13 mouse cellular contexts compared by ENCODE assay signal in the genomic region with DNA sequence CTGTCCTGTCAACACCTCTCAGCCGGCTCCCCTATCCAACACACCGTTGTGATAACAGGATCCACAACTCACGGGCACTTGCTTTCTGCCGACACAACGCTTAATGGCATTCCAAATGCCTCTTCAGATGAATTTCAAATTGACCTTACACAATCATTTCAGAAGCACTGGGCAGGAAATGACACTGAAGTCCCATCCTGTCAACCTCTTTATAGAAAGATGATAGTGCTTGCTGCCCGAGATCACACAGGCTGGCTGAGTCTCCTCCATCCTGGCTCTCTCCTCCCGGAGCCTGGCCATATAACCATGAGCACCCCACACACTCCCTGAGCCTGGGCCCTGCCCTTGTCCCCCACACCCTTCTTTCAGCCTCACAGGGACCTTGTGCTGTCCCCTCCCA. TPM values are rescaled to one million over a fixed set of nuclear protein-coding genes. Genes with fewer than 3 reads are reported as not detected.
DNase-seq lines count a peak whose midpoint lies in the region; ATAC-seq and TF ChIP-seq lines count a peak whose summit lies in the region.
"Had no signal": no experiment of that assay in that cellular context is flagged by ENCODE, and none has a peak within 500 bp of the region (broad histone marks: within the 10 kb centered on the region; RNA-seq: fewer than 3 reads in every experiment).

No protein-coding gene starts in this region.

- no peaks in the 10 kb centered on the region for H3K9me3 ChIP-seq in heart, postnatal 0 days (replicated peaks; ENCODE audit: control insufficient read depth, low read length)
- H3K9me3 ChIP-seq in liver, embryonic 11.5 days (ENCODE audit: control insufficient read depth, low read length), result no peaks in the 10 kb centered on the region
- no peaks in the 10 kb centered on the region for H3K9me3 ChIP-seq in stomach, postnatal 0 days (ENCODE audit: control insufficient read depth, low read length)

- H3K9ac ChIP-seq in heart, postnatal 0 days (replicated peaks; ENCODE audit: low read depth, low read length), result peak overlapping the region; percentile 42; the same call in 1 of the 2 replicates
- no peak overlapping the region for H3K9ac ChIP-seq in liver, embryonic 11.5 days (ENCODE audit: low read depth, low read length)
- H3K9ac ChIP-seq in stomach, postnatal 0 days (ENCODE audit: low read length), result 0 out of 2 replicates have a peak overlapping the region, but pooled peaks have one; percentile 28

- TF ChIP-seq POLR2A in spleen, adult 2 months (IDR thresholded peaks at IDR 0.05; ENCODE audit: low read depth, low read length), result no peak

- no peak overlapping the region for H3K27ac ChIP-seq in heart, postnatal 0 days (ENCODE audit: low read depth)
- H3K27ac ChIP-seq in spleen, adult 2 months (ENCODE audit: insufficient read depth, low read length), result peak overlapping the region; percentile 5; the same call in 1 of the 2 replicates
- H3K27ac ChIP-seq in liver, embryonic 11.5 days (ENCODE audit: low read depth, low read length), result no peak overlapping the region
- no peak overlapping the region for H3K27ac ChIP-seq in stomach, postnatal 0 days (replicated peaks)

- TF ChIP-seq CTCF in heart, postnatal 0 days (IDR thresholded peaks at IDR 0.05; ENCODE audit: low read depth), result no peak
- no peak for TF ChIP-seq CTCF in spleen, adult 2 months (IDR thresholded peaks at IDR 0.05; ENCODE audit: extremely low read depth, insufficient read depth, insufficient read length, insufficient replicate concordance)
- no peak for TF ChIP-seq CTCF in stomach, postnatal 0 days (IDR thresholded peaks at IDR 0.05; ENCODE audit: low read depth)

- no peak for DNase-seq in heart, postnatal 0 days (ENCODE audit: low spot score)
- no peak for DNase-seq in heart, postnatal 36 days
- DNase-seq in spleen, adult 2 months (ENCODE audit: low read depth in 1 of 2, low spot score in 2 of 2), result no peak
- no peak for DNase-seq in spleen, postnatal 14 days (ENCODE audit: low spot score in 2 of 2)
- DNase-seq in liver, embryonic 11.5 days (ENCODE audit: low spot score), result no peak
- DNase-seq in stomach, postnatal 0 days (ENCODE audit: low spot score), result no peak
- DNase-seq in left cerebral cortex, postnatal 10 days (ENCODE audit: extremely low spot score in 1 of 2, low spot score in 2 of 2), result no peak
- DNase-seq in Muller cell, postnatal 12 days (ENCODE audit: inconsistent ontology term), result no peak
- DNase-seq: cerebellum, adult 2 months; kidney, postnatal 25 days; thymus, postnatal 4 days had no signal

- peak overlapping the region; percentile 45 for H3K4me2 ChIP-seq in heart, postnatal 0 days (ENCODE audit: low read depth, low read length)
- peak overlapping the region; percentile 8; the same call in 1 of the 2 replicates for H3K4me2 ChIP-seq in liver, embryonic 11.5 days
- H3K4me2 ChIP-seq in stomach, postnatal 0 days (replicated peaks; ENCODE audit: low read depth), result peak overlapping the region; percentile 17; the same call in 1 of the 2 replicates

- peaks cover 20% of the 10 kb centered on the region for H3K27me3 ChIP-seq in heart, postnatal 0 days (ENCODE audit: control insufficient read depth, insufficient read depth, low read length)
- no peaks in the 10 kb centered on the region for H3K27me3 ChIP-seq in spleen, adult 2 months (ENCODE audit: control insufficient read depth, insufficient read depth, low read length)
- peaks cover 9% of the 10 kb centered on the region for H3K27me3 ChIP-seq in liver, embryonic 11.5 days (replicated peaks; ENCODE audit: control insufficient read depth, insufficient read depth, low read length)
- no peaks in the 10 kb centered on the region for H3K27me3 ChIP-seq in stomach, postnatal 0 days (ENCODE audit: control insufficient read depth, insufficient read depth, low read length)

- ATAC-seq in heart, postnatal 0 days (ENCODE audit: insufficient read depth, low read depth), result no peak
- no peak for ATAC-seq in liver, embryonic 11.5 days (replicated peaks; ENCODE audit: low FRiP score)
- no peak for ATAC-seq in stomach, postnatal 0 days (ENCODE audit: low FRiP score, low TSS enrichment)

- WGBS in heart, postnatal 0 days, result 11% methylated on average over 7 of the region's 7 CpGs
- WGBS in spleen, adult 2 months, result 53% methylated on average over 7 of the region's 7 CpGs
- 28% methylated on average over 7 of the region's 7 CpGs for WGBS in liver, embryonic 11.5 days
- WGBS in stomach, postnatal 0 days, result 63% methylated on average over 7 of the region's 7 CpGs

- H3K36me3 ChIP-seq in heart, postnatal 0 days (replicated peaks; ENCODE audit: control insufficient read depth, insufficient read depth, low read length), result no peaks in the 10 kb centered on the region
- no peaks in the 10 kb centered on the region for H3K36me3 ChIP-seq in spleen, adult 2 months (ENCODE audit: control insufficient read depth, insufficient read depth, low read length)
- no peaks in the 10 kb centered on the region for H3K36me3 ChIP-seq in liver, embryonic 11.5 days (ENCODE audit: control insufficient read depth, insufficient read depth, low read length)
- H3K36me3 ChIP-seq in stomach, postnatal 0 days (ENCODE audit: control insufficient read depth, insufficient read depth, low read length), result no peaks in the 10 kb centered on the region

- intact Hi-C loops in heart, postnatal 36 days (cut with DNase I), result no loop called here
- intact Hi-C loops in left cerebral cortex, postnatal 10 days (cut with DNase I), result no loop called here

- H3K4me3 ChIP-seq in heart, postnatal 0 days (ENCODE audit: low read depth, low read length), result no peak overlapping the region
- peak overlapping the region; percentile 23; the same call in 1 of the 2 replicates for H3K4me3 ChIP-seq in spleen, adult 2 months (ENCODE audit: extremely low read depth, insufficient read depth, insufficient read length)
- H3K4me3 ChIP-seq in liver, embryonic 11.5 days (ENCODE audit: low read depth, low read length), result no peak overlapping the region; the same call in 1 of the 2 replicates
- no peak overlapping the region for H3K4me3 ChIP-seq in stomach, postnatal 0 days (ENCODE audit: low read depth, low read length)
- H3K4me3 ChIP-seq: erythroblast, embryonic 14.5 days had no signal

- H3K4me1 ChIP-seq in heart, postnatal 0 days (ENCODE audit: control insufficient read depth, insufficient read depth), result peaks cover 15% of the 10 kb centered on the region
- peaks cover 14% of the 10 kb centered on the region for H3K4me1 ChIP-seq in spleen, adult 2 months (ENCODE audit: control insufficient read depth, insufficient read depth, insufficient read length)
- H3K4me1 ChIP-seq in liver, embryonic 11.5 days (replicated peaks; ENCODE audit: control insufficient read depth, insufficient read depth, low read length), result peaks cover 46% of the 10 kb centered on the region
- H3K4me1 ChIP-seq in stomach, postnatal 0 days (replicated peaks; ENCODE audit: control insufficient read depth, insufficient read depth), result 0 out of 2 replicates have a peak, but pooled peaks cover 4% of the 10 kb centered on the region

- TF ChIP-seq EP300 in heart, postnatal 0 days (IDR thresholded peaks at IDR 0.05; ENCODE audit: low read depth), result no peak
- no peak for TF ChIP-seq EP300 in stomach, postnatal 0 days (optimal IDR thresholded peaks at IDR 0.05)

RNA-seq across cellular contexts. Expression of gene Ptgir, which starts 1.6 kb away (rescaled TPM):
- 0.58 and 2.3 TPM in 2 replicates for total RNA-seq in heart, postnatal 0 days (2014; rRNA removed; ENCODE audit: low replicate concordance)
- polyA plus RNA-seq in heart, postnatal 0 days (2015; fragmentation: Nextera tagmentation; extraction: Ambion mirVana), result 1.1 and 1.2 TPM in 2 replicates
- 1 to 10 TPM; 2.9 TPM for total RNA-seq in heart, postnatal 36 days (2021)
- 9.2 and 14.9 TPM in 2 replicates for polyA plus RNA-seq in spleen, adult 2 months (2012; rRNA removed)
- 1.2 and 1.3 TPM in 2 replicates for polyA plus RNA-seq in liver, embryonic 11.5 days (2014; fragmentation: Nextera tagmentation; extraction: Ambion mirVana)
- 1.5 and 1.6 TPM in 2 replicates for polyA plus RNA-seq in stomach, postnatal 0 days (2015; fragmentation: Nextera tagmentation; extraction: Ambion mirVana)
- total RNA-seq in left cerebral cortex, postnatal 10 days (2021), result under 1 TPM in 1 of 2 experiments, not detected in 1; 0.17 TPM
- polyA plus RNA-seq: neural tube, embryonic 14.5 days had no signal

RNA-seq across cellular contexts. Expression of gene Calm3, which starts 16.1 kb away (rescaled TPM):
- total RNA-seq in heart, postnatal 0 days (2014; rRNA removed; ENCODE audit: low replicate concordance), result 342 and 417 TPM in 2 replicates
- polyA plus RNA-seq in heart, postnatal 0 days (2015; fragmentation: Nextera tagmentation; extraction: Ambion mirVana), result 101 and 107 TPM in 2 replicates
- 100 to 1,000 TPM; 182 to 193 TPM for total RNA-seq in heart, postnatal 36 days (2021)
- polyA plus RNA-seq in spleen, adult 2 months (2012; rRNA removed), result 166 and 198 TPM in 2 replicates
- 147 and 169 TPM in 2 replicates for polyA plus RNA-seq in liver, embryonic 11.5 days (2014; fragmentation: Nextera tagmentation; extraction: Ambion mirVana)
- polyA plus RNA-seq in stomach, postnatal 0 days (2015; fragmentation: Nextera tagmentation; extraction: Ambion mirVana), result 49.1 and 58.7 TPM in 2 replicates
- 1,000 to 10,000 TPM; 2,071 to 2,081 TPM for total RNA-seq in left cerebral cortex, postnatal 10 days (2021)

RNA-seq across cellular contexts. Expression of gene Gng8, which starts 16.3 kb away (rescaled TPM):
- 0.27 and 4.0 TPM in 2 replicates for total RNA-seq in heart, postnatal 0 days (2014; rRNA removed; ENCODE audit: low replicate concordance)
- 1.7 and 2.5 TPM in 2 replicates for polyA plus RNA-seq in heart, postnatal 0 days (2015; fragmentation: Nextera tagmentation; extraction: Ambion mirVana)
- total RNA-seq in heart, postnatal 36 days (2021), result 1 to 10 TPM in 1 of 2 experiments, under 1 TPM in 1; 0.54 to 1.3 TPM
- 7.9 and 8.6 TPM in 2 replicates for polyA plus RNA-seq in spleen, adult 2 months (2012; rRNA removed)
- 1.8 and 3.3 TPM in 2 replicates for polyA plus RNA-seq in liver, embryonic 11.5 days (2014; fragmentation: Nextera tagmentation; extraction: Ambion mirVana)
- polyA plus RNA-seq in stomach, postnatal 0 days (2015; fragmentation: Nextera tagmentation; extraction: Ambion mirVana), result 7.3 and 7.4 TPM in 2 replicates
- under 1 TPM; 0.73 to 0.81 TPM for total RNA-seq in left cerebral cortex, postnatal 10 days (2021)
- polyA plus RNA-seq: erythroblast, embryonic 14.5 days had no signal

RNA-seq across cellular contexts. Expression of gene Dact3, which starts 32.7 kb away (rescaled TPM):
- 63.9 and 69.6 TPM in 2 replicates for total RNA-seq in heart, postnatal 0 days (2014; rRNA removed; ENCODE audit: low replicate concordance)
- 3.8 TPM in 2 replicates for polyA plus RNA-seq in heart, postnatal 0 days (2015; fragmentation: Nextera tagmentation; extraction: Ambion mirVana)
- total RNA-seq in heart, postnatal 36 days (2021), result 10 to 100 TPM; 11.2 to 11.7 TPM
- polyA plus RNA-seq in spleen, adult 2 months (2012; rRNA removed), result 9.2 and 18.1 TPM in 2 replicates
- polyA plus RNA-seq in liver, embryonic 11.5 days (2014; fragmentation: Nextera tagmentation; extraction: Ambion mirVana), result 2.5 and 2.6 TPM in 2 replicates
- 3.5 and 5.1 TPM in 2 replicates for polyA plus RNA-seq in stomach, postnatal 0 days (2015; fragmentation: Nextera tagmentation; extraction: Ambion mirVana)
- total RNA-seq in left cerebral cortex, postnatal 10 days (2021), result 100 to 1,000 TPM; 103 TPM

RNA-seq across cellular contexts. Expression of gene Pnmal2, which starts 36.6 kb away (rescaled TPM):
- 2.9 and 4.0 TPM in 2 replicates for total RNA-seq in heart, postnatal 0 days (2014; rRNA removed; ENCODE audit: low replicate concordance)
- 3.0 and 3.4 TPM in 2 replicates for polyA plus RNA-seq in heart, postnatal 0 days (2015; fragmentation: Nextera tagmentation; extraction: Ambion mirVana)
- total RNA-seq in heart, postnatal 36 days (2021), result 1 to 10 TPM; 3.4 to 3.9 TPM
- 1.3 and 2.0 TPM in 2 replicates for polyA plus RNA-seq in spleen, adult 2 months (2012; rRNA removed)
- polyA plus RNA-seq in liver, embryonic 11.5 days (2014; fragmentation: Nextera tagmentation; extraction: Ambion mirVana), result 0.58 and 0.80 TPM in 2 replicates
- 4.7 and 4.8 TPM in 2 replicates for polyA plus RNA-seq in stomach, postnatal 0 days (2015; fragmentation: Nextera tagmentation; extraction: Ambion mirVana)
- total RNA-seq in left cerebral cortex, postnatal 10 days (2021), result 100 to 1,000 TPM; 210 to 223 TPM
- polyA plus RNA-seq: erythroblast, embryonic 14.5 days had no signal
